Mouse (Mus musculus) urinary bladder, adult 2 months (tissue): ENCODE data around the gene Lcn2. TPM values are rescaled to one million over a fixed set of nuclear protein-coding genes. Genes with fewer than 3 reads are reported as not detected.
A peak's percentile ranks its signal among the peaks of the same experiment; 100 is the strongest.

Source experiments
- DNase-seq: peaks from one replicate; pipeline ENCODE4 v3.0.0; 2022; ENCODE audit warnings: low spot score
- polyA plus RNA-seq: library from polyadenylated mRNA; depleted of rRNA; stranded (reverse); fragments of >200 nt; gene quantifications from 2 replicates; pipeline ENCODE4 v1.2.3, GENCODE M21; 2012

The Lcn2 gene
- polyA plus RNA-seq, 1 experiment: 3.2 TPM

DNA sequence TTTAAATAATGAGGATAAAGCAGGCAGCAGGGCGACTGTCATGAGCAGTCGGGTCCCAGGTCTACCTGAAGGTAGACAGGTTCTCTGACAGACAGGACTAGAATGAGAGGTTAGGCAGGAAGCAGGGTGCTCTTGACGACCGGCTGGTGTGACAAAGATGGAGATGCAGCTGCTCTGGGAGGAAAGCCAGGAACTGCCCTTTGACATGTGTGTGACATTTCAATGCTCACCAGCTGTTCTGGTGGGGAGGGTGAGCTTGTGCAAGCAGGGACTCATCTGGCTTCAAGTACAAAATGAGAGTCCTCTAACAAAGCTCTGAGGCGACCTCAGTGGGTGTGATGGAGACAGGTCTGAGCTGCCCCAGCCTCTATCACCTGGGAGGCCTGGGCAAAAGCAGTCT is 25.9 kb upstream of the Lcn2 start:
- no peak for DNase-seq

DNA sequence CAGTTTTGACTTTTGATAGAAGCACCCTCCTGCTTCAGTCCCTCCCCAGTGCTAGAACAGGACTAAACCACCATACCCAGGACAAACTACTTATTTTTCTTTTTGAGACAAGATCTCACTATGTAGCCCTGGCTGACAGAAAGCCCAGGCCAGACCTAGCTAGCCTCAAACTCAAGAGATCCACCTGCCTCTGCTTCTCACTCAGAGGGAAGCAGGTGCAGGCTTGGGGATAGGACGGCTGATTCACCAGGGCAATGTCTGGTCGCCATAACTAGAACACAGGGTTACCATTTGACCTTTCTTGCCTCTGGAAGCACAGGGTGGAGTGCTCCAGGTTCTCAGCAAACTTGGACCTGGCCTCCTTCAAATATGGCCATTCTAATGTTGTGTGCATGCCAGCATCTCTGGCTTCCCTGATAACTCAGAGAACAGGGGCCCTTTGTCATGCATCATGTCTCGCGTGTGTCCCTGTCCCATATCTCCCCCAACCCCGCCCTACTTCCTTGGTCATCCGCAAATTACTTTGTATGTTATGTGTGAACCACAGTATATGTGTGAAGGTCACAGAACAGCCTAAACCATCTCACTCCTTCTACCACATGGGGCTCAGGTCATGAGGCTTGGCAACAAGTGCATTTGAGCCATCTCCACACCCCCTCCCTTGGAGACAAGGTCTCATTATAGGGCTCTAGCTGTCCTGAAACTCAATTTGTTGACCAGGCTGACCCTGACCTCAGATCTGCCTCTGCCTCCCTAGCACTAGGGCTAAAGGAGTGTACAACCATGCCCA is 24.9 kb upstream of the Lcn2 start:
- no peak for DNase-seq

DNA sequence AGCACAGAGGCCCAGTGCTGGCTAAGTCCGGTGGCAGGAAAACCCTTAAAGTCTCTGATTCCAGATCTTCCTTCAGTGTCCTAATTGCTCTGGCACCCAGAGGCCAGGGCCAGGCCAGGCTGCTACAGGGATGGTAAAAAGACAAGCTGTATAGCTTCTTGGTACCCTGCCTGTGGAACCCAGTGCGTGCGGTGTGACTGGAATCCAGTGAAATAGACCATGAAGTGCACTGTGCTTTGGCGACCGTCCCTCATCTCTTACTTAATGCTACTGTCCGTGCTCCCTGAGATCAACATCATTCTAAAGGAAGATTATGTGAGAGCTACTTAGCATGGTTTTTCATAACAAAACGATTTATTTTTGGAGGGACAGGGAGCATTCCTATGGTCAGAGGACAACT is 23.4 kb upstream of the Lcn2 start:
- no peak for DNase-seq

DNA sequence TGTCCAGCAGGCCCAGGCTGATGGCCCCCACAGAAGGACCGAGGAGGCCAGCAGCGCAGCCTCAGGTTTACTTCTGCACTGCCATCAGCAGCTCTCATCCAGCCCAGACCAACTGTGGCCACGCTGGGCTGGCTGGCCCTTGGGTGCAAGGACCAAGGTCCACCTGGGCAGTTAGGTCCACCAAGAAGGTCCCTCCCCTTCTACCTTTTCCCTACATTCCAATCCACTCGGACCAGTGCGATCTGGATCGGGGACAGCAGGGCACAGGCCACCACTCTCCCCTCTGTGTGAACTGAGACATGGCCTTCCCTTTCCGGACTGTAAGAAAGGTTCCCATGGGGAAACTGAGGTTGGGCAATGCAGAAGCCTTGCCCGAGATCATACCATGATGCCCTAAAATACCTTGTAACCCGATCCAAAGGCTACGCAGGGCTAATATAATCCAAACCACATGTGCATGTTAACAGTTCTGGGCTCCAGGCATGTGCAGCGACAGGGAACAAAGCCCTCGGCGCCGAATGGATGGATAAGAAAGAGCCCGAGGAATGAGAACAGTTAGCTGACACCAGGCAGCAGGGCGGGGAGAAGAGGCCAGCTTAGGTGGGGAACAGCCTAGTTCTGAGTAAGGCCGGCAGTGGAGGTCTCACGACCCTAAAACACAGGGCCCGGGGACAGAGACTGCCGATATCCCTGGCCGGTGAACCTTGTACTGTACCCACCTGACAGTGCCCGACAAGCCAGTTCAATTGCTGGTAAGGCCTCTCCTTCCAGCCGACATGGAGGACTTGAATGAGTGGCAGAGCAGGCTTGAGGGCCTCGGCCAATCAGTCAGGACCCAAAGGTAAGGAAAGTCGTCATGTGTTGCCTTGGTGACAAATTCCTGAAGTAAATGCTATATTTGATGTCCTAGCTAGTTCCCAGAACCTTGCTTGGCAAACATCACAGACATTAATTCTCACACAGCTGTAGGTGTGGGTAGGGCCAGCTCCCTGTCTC is 20.7 kb upstream of the Lcn2 start:
- no peak for DNase-seq

DNA sequence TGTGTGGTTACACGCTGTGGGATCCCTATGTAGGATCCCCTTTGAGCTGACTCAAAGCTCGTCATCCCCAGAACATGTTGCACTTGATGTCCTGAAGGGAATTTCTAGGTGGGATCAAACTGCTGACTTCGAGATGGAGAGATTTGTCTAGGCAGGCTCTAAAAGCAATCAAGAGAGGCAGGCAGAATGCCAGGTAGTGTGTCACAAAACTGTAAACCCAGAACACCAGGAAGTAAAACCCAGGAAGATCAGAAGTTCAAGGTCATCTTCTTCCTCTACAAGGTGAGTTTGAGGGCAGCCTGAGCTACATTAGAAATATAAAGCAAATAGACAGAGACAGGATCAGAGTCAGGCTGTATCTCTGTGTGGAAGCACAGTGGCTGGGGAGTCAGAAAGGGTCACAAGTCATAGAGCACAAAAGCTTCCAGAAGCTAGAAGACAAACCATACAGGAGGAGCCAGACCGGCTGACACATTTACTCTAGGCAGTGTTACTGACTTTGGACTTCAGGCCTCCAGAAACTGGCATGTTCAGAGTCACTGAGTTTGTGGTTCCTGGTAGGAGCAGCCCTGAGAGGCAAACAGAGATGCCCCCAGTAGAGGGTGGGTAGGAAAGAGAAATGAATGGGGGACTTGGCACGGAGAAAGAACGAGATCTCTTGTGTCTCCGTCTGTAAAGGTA is 19.2 kb upstream of the Lcn2 start:
- no peak for DNase-seq

DNA sequence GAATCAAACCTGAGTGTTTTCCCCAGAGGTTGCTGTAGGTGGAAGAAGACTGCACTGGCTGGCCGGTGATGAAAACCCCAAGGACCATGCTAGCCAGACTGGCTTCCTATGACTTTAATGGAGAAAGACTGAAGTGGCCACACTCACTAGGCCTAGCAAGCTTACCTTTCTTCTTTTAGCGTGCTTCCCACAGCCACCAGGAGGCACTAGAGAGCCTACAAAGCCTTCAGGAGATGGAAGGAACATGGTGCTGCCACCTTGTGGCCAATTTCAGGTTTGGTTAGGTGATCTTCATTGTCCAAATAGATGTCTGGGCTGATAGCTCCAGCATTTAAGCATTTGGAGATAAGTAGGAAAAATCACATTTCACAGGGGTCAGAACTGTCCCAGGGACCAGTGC is 16.6 kb upstream of the Lcn2 start:
- peak; percentile 72 for DNase-seq

DNA sequence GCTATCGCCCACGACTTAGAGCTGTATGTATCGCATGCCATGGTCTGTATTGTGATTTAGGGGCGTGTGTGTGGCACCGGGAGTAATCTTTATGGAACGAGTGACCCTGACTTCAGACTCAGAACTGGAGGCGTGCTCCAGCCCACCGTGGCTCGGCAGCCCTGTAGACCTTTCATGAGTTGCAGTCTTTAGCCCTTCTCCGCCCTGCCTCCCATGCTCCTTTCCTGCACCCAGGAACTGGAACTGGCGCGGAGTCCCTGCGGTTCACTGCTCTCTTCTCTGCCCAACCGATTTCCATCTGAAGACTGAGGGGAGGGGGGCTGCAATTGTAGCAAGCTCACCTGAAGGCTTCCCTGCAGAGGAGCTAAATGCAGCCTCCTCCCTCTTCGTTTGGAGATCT is 8.6 kb upstream of the Lcn2 start:
- no peak for DNase-seq

DNA sequence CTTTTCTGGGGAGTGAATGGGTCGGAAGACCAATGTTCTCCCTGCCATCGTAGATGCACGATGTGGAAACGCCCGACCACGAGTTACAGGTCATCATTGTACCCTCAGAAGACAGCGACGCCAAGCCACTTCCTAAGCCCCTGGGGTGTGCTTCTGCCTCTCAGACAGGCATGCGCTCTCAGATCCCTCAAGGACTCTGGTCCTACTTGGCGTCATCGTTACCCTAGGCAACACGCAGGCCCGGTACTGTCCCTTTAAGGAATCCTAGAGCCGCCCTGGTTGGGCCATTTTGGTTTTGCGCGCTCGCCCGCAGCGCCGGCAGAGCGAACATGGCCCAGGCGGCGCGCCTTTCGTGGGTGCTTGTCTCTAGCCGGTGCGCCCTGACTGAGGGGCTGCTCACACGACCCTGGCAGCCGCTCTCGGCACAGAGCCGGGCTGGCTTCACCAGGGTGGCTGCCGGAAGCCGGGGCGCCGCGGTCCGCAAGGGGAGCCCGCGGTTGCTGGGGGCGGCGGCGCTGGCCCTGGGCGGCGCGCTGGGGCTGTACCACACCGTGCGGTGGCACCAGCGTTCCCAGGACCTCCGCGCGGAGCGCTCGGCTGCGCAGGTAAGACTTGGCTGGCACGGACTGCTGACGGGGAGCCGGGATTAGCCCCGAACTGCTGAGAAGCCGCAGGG is 8.0 kb upstream of the Lcn2 start:
- peak; percentile 82 for DNase-seq

DNA sequence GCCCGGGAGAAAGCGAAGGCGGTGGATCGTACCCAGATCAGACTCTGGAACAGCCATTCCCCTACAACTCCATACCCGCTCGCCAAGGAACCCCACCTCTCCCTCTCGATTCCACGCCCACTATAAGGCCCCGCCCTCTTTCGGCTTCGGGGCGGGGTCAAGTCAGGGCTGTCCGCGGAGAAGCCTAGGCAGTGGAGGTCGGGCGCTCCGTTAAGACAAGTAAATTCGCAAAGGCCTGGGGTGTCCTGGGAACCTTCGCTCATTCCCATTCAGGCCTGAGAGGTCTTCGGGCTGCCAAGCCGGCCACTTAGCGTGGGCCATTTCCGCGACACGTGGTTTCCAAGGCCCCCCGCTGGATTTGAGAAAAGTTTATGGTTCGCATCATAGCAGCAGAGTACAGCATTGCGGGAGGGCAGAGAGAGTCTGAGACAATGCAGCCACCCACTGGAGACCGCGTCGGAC is 7.5 kb upstream of the Lcn2 start, which contains the start of gene Ptges2:
Ptges2 (plus strand) TSS at position 413 of the 462 bp plus-strand sequence.
- peak; percentile 81 for DNase-seq

DNA sequence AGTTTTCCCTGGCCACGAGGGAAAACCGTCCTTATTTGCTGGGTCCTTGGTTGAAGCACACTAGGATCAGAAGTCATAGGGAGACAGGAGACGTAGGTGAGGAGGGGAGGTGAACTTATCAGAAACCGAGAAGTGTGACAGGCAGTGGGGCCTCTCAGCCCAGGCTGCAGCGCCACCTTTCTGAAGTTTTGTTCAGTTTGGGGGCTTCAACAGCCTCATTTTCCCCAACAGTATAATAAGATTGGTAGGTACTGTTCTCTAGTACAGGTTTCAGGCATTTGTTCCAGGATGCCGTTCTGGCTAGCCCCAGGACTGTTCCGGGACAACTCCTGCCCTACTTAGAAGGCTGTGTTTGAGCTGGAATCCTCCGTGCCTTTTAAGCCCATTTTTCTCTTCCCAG is 6.9 kb upstream of the Lcn2 start:
- DNase-seq: no peak

DNA sequence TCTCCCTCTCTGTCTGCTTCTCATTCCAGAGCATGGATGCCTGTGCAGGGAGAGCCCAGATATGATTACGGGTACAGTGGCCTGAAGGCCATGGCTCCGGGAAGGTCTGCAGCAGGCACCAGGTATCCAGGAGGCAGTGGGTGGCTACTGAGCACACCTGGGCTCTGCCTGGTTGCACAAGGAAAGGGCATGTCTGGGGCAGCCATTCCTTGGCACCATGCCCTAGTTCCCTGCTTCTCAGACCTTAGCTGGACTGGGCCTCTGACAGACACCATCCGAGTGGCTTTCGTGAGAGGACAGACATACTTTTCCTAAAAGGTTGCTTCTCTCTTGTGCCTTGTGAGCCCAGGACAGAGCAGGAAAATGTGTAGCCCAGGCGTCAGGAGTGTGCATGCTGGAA is 4.0 kb upstream of the Lcn2 start:
- no peak for DNase-seq

DNA sequence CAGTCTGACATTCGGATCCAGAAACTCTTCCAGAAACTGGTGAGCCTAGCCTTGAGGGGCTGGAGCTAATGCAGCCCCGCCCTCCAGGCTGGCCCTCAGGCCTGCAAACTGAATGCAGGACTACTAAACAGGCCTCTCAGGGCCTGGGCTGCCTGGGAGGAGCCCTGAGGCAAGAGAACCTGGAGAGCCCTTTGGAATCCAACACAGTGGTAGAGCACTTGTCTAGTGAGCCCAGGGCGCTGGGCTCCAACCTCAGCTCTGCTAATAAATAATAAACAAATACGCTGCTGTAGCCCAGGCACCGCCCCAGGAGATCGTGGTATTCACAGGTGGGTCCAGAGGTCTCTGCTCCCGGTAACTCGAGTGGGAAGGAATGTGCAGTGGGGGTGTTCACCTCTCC is 2.8 kb upstream of the Lcn2 start:
- DNase-seq: no peak

DNA sequence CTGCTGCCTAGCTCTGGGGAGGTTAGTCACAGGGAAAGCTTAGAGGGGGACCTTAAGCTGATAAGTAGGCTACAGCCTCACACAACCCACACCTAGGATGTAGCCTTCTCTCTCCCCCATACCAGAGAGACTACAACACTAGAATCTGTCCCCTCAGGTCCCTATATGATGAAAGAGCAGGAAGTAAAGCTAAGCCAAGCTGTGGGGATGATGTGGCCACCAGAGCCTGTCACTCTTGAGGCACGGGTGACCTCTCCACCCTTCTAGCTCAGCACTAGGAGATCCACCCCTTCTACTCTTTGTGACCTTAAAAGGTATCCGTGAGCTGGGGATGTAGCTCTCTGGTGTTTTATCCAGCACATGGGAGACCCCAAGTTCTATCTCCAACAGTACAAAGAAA is 1.1 kb upstream of the Lcn2 start:
- DNase-seq: no peak

DNA sequence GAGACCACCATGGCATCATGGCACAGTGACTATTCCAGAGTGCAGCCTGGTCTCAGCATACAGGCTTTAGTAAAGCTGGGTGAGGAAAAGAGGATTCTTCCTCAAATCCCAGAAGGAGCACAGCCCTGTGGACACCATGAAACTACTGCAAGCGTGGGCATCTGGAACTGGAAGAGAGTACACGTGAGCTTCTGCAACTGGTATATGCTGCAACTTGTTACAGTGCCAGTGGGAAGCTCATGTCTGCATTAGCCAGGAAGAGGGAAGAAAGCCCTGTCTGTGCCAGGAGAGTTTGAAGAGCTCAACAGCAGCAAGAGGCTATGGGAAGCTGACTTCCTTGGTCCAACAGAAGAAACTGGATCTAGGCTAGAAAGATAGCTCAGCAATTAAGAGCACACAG is 5.4 kb downstream of the Lcn2 start:
- no peak for DNase-seq

DNA sequence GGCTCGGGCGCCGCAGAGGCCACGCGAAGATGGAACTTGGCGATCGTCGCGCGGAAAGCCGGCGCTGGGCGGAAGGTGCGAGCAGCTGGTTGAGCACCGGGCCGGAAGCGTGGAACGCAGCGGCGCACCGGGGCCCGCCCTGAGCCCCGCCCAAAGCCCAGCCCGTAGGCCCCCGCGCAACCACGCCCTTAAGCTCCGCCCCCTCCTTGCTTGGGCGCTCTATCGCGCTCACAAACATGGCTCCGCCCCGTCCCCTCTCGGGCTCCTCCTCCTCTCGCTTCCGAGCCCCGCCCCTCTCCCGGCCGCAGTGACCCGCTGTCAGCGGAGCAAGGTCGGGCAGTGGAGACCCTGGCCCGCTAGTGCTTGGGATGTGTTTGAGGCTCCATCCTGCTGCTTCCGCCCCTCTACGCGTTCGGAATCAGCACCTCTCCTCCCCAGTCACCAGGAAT is 6.3 kb downstream of the Lcn2 start, which contains the start of gene 1110008P14Rik:
1110008P14Rik (minus strand) TSS at position 164 of the 449 bp plus-strand sequence.
- DNase-seq: peak; percentile 85

DNA sequence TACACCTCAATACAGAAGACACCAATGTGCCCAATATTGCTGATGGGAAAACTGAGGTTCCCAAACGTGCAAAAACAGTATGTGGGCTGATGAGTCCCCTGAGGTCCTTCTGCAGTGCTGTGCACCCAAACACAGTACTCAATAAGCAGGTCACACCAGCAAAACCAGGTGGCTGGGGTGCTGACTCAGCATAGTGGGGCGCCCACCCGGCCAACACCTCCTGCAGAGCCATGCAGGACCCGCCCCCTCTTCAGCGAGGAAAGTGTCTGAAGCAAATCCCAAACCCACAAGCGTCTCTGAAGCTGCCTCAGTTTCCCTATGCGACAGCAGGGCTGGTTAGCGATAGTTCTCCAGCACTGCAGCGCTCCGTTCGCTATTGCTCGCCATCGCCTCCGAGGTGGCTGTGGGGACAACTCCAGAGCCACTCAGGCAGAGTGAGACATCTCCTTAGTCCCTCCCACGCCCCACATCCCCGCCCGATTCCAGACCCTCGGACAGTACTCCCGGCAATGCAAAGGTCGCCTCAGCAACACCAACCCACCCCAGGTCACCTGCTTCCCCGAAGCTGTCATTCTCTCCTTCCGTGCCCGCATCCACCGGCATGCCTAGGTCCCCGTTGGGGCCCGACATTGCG is 6.8 kb downstream of the Lcn2 start:
- no peak for DNase-seq

DNA sequence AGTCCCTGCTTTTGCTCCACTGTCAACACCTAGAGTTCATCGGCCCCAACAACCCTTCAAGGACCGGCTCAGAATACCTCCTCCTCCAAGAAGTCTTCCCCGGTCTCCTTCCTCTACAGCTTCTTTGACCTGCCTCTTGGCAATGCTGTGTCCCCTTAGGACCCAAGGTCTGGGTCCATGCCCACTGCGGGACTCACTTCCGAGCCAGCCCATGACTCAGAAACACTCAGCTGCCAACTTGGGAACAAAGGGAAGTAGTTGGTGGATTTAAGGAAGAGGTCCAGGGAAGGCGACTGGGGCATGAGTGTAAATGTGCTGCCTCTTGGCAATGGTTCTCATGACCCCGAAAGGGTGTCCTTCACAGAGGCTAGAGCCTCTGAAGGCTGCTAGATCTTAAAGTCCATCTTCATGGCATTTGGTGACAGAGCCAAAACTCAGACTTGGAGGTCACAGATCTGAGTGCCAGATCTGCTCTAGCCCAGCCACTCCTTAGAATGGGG is 8.0 kb downstream of the Lcn2 start:
- no peak for DNase-seq

DNA sequence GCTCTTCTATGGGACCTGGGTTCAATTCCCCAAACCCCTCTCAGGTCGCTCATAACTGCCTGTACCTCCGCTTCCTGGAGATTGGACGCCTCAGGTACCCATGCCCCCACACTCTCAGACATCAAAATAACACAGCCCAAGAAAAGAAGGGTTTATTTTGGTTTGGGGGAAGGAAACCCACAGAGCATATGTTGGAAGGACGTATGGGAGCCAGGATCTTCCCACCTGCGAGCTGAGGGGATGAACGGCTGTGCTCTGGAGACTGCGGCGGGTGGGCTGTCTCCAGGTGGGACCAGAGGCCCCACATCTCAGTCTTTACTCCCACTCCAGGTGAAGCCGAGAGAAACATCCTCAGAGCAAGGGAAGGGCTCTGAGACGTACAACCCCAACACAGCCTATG is 11.1 kb downstream of the Lcn2 start:
- DNase-seq: no peak

DNA sequence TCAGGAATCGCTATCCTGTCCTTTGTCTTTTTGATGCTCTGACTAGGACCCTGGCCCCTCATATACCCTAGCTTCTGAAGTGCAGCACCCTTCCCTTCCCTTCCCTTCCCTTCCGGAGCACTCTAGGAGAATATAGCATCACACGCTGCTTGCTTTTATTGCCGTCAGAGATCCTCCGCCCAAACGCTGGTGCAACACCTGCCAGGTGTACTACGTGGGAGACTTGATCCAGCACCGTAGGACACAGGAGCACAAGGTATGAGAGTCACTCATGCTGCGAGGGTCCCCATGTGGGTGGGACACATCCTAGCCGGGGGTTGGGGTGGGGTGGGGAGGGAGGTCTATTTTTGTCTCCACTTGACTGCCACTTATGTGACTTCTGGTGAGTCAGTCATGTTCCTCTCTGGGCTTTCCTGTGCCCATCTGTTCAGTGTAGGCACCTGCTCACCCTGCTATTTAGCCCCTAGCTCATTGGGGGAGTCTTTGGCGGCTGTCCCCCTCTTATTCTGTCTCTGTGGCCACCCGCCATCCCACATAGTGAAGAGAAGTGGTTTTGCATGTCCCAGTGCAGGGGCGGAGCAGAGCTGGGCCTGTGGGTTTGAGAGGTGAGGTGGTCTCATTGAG is 12.6 kb downstream of the Lcn2 start:
- no peak for DNase-seq

DNA sequence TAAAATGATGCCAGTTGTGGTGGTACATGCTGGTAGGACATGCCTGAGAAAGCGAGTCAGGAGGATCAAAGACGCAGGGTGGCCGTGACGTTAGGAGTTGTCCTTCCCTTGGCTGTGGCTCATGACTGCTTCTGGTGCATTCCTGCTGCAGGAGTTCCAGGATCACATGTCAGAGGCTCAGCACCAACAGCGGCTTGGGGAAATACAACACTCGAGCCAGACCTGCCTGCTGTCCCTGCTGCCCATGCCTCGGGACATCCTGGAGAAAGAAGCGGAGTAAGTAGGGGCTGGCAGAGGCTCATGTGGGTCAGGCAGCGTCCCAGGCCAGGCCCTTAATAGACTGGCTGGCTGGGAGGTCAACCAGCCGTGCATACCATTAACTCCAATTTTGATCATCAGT is 13.9 kb downstream of the Lcn2 start:
- DNase-seq: no peak
